Mouse (Mus musculus) embryo, embryonic 11.5 days (tissue): ENCODE measurements at regions not wholly inside any gene's neighbourhood (a gene's known extent, or its start where the extent isn't known, plus 50 kb on each side); places are given as distances from the start of the nearest gene placed in this dataset.
"Not testable (repeated sequence)": the region's sequence is repeated elsewhere in the genome, so short reads cannot be mapped to it uniquely, and the experiment has no call there.

ENCODE experiments used
- DNase-seq: peaks from one replicate; pipeline ENCODE4 v3.0.0-alpha.2; 2012; ENCODE audit warnings: low read depth, low spot score

GRCm38 (mm10) chr4:67378632-67379031 is 551.2 kb downstream of the Tlr4 start:
- no peak for DNase-seq

- DNase-seq = no peak
These were observed 560.5 kb downstream of the Tlr4 start for GRCm38 (mm10) chr4:67387834-67388233.

GRCm38 (mm10) chr4:67402977-67403376 is 575.6 kb downstream of the Tlr4 start:
- no peak for DNase-seq

- no peak for DNase-seq
These were observed 596.7 kb downstream of the Tlr4 start for GRCm38 (mm10) chr4:67424064-67424463.

GRCm38 (mm10) chr4:67425712-67426111 is 598.3 kb downstream of the Tlr4 start:
- DNase-seq = no peak

GRCm38 (mm10) chr4:67447835-67448234 is 620.5 kb downstream of the Tlr4 start:
- no peak for DNase-seq

- DNase-seq = not testable (repeated sequence)
These were observed 632.5 kb downstream of the Tlr4 start for GRCm38 (mm10) chr4:67459871-67460270.

GRCm38 (mm10) chr4:67473034-67473433 is 645.6 kb downstream of the Tlr4 start:
- no peak for DNase-seq

GRCm38 (mm10) chr4:67477264-67477845 is 650.0 kb downstream of the Tlr4 start:
- DNase-seq = peak; percentile 41

GRCm38 (mm10) chr4:67478081-67478480 is 650.7 kb downstream of the Tlr4 start:
- no peak for DNase-seq

GRCm38 (mm10) chr4:67522235-67522634 is 694.9 kb downstream of the Tlr4 start:
- no peak for DNase-seq

- no peak for DNase-seq
These were observed 695.8 kb downstream of the Tlr4 start for GRCm38 (mm10) chr4:67523158-67523557.

GRCm38 (mm10) chr4:67529586-67529985 is 702.2 kb downstream of the Tlr4 start:
- no peak for DNase-seq

- no peak for DNase-seq
These were observed 712.1 kb downstream of the Tlr4 start for GRCm38 (mm10) chr4:67539466-67539865.

GRCm38 (mm10) chr4:67546013-67546412 is 718.6 kb downstream of the Tlr4 start:
- no peak for DNase-seq

- no peak for DNase-seq
These were observed 720.6 kb downstream of the Tlr4 start for GRCm38 (mm10) chr4:67547957-67548356.

GRCm38 (mm10) chr4:67553511-67553910 is 726.1 kb downstream of the Tlr4 start:
- DNase-seq = no peak

- no peak for DNase-seq
These were observed 747.4 kb downstream of the Tlr4 start for GRCm38 (mm10) chr4:67574816-67575215.

GRCm38 (mm10) chr4:67589501-67589900 is 762.1 kb downstream of the Tlr4 start:
- DNase-seq = no peak

GRCm38 (mm10) chr4:67589976-67590727 is 762.8 kb downstream of the Tlr4 start:
- DNase-seq = no peak

- no peak for DNase-seq
These were observed 779.8 kb downstream of the Tlr4 start for GRCm38 (mm10) chr4:67607166-67607565.

- DNase-seq = no peak
These were observed 787.2 kb downstream of the Tlr4 start for GRCm38 (mm10) chr4:67614486-67615067.

- DNase-seq = no peak
These were observed 799.3 kb downstream of the Tlr4 start for GRCm38 (mm10) chr4:67626641-67627040.
